Mouse (Mus musculus) MEL (cell line): ENCODE data around the gene Npm1. TPM values are rescaled to one million over a fixed set of nuclear protein-coding genes. Genes with fewer than 3 reads are reported as not detected.

Source experiments
- DNase-seq: peaks from one replicate; pipeline ENCODE4 v3.0.0; 2011; ENCODE audit warnings: low read depth, low spot score
- H3K27ac ChIP-seq: 2 replicates; pipeline ENCODE4 v1.5.1; 2012; ENCODE audit warnings: low read depth, mild to moderate bottlenecking, control low read depth, low read length, moderate library complexity; ENCODE audit not compliant: control insufficient read depth
- H3K27me3 ChIP-seq, 2 experiments: fragments of 150-350 bp in 1 of 2; sonication (generic) in 1 of 2; 2 replicates each; pipeline ENCODE4 v1.6.1; 2012; ENCODE audit warnings: low read length in 2 of 2, mild to moderate bottlenecking in 2 of 2, improper control_type of control experiment in 1 of 2, moderate library complexity in 1 of 2; ENCODE audit not compliant: insufficient read depth in 2 of 2, control insufficient read depth in 1 of 2
- H3K36me3 ChIP-seq, 2 experiments: 2 replicates each; pipeline ENCODE4 v1.6.1; 2012 to 2014; ENCODE audit warnings: low read length in 2 of 2, improper control_type of control experiment in 1 of 2, inconsistent platforms in 1 of 2, mild to moderate bottlenecking in 1 of 2; ENCODE audit not compliant: insufficient read depth in 2 of 2, control insufficient read depth in 1 of 2
- H3K4me1 ChIP-seq, 2 experiments: fragments of 150-350 bp in 1 of 2; sonication (generic) in 1 of 2; 2 replicates each; pipeline ENCODE4 v1.6.1; 2012; ENCODE audit warnings: low read length in 2 of 2, improper control_type of control experiment in 1 of 2, mild to moderate bottlenecking in 1 of 2; ENCODE audit not compliant: insufficient read depth in 2 of 2, control insufficient read depth in 1 of 2
- H3K4me3 ChIP-seq, 2 experiments: fragments of 150-350 bp in 1 of 2; sonication (generic) in 1 of 2; 2 replicates each; pipeline ENCODE4 v1.5.1; 2012; ENCODE audit warnings: low read depth in 2 of 2, low read length in 2 of 2, mild to moderate bottlenecking in 2 of 2, moderate library complexity in 2 of 2, control low read depth in 1 of 2, improper control_type of control experiment in 1 of 2; ENCODE audit not compliant: control insufficient read depth in 1 of 2, insufficient read depth in 1 of 2
- H3K79me2 ChIP-seq: 2 replicates; pipeline ENCODE4 v1.6.1; 2012; ENCODE audit warnings: mild to moderate bottlenecking, low read length, moderate library complexity; ENCODE audit not compliant: control insufficient read depth, poor library complexity, insufficient read depth
- H3K9ac ChIP-seq: 2 replicates; pipeline ENCODE4 v1.6.1; 2012; ENCODE audit warnings: low read depth, mild to moderate bottlenecking, control low read depth, low read length, moderate library complexity; ENCODE audit not compliant: control insufficient read depth, poor library complexity, severe bottlenecking
- H3K9me3 ChIP-seq: fragments of 150-350 bp; sonication (generic); replicated peaks from 2 replicates; pipeline ENCODE4 v1.6.1; 2012; ENCODE audit warnings: mild to moderate bottlenecking, low read length, improper control_type of control experiment, moderate library complexity; ENCODE audit not compliant: insufficient read depth
- MAFK ChIP-seq: IDR thresholded peaks from 2 replicates; pipeline ENCODE4 v1.6.1; 2011; ENCODE audit warnings: low read depth, mild to moderate bottlenecking, low read length, improper control_type of control experiment, borderline replicate concordance
- SIN3A ChIP-seq: IDR thresholded peaks from 2 replicates; pipeline ENCODE4 v1.6.1; 2012; ENCODE audit warnings: low read length, improper control_type of control experiment, inconsistent platforms
- USF1 ChIP-seq: IDR thresholded peaks from 2 replicates; pipeline ENCODE4 v1.6.1; 2014; ENCODE audit warnings: low read depth, mild to moderate bottlenecking, inconsistent platforms, low read length, improper control_type of control experiment, moderate library complexity
- ZKSCAN1 ChIP-seq: IDR thresholded peaks from 2 replicates; pipeline ENCODE4 v1.6.1; 2012; ENCODE audit warnings: low read depth, mild to moderate bottlenecking, inconsistent platforms, low read length, improper control_type of control experiment, moderate library complexity
- polyA plus RNA-seq, 2 experiments: library from polyadenylated mRNA; stranded (reverse) in 1 of 2; unstranded in 1 of 2; fragments of >175 nt in 1 of 2; fragments of >200 nt in 1 of 2; gene quantifications; 2 replicates each; pipeline versions ENCODE4 v1.2.1 to v1.2.4; 2012; ENCODE audit warnings: low replicate concordance in 2 of 2, low read depth in 1 of 2; ENCODE audit not compliant: insufficient read length in 2 of 2, insufficient read depth in 1 of 2, missing spikeins in 1 of 2
- total RNA-seq: library from RNA; depleted of rRNA; stranded (reverse); fragments of 300-350 nt; gene quantifications from 2 replicates; pipeline ENCODE4 v1.2.3, GENCODE M21; 2012; rRNA removed

Npm1 gene
- total and polyA plus RNA-seq, 3 experiments: 839 to 4,033 (median 3,244) TPM

DNA sequence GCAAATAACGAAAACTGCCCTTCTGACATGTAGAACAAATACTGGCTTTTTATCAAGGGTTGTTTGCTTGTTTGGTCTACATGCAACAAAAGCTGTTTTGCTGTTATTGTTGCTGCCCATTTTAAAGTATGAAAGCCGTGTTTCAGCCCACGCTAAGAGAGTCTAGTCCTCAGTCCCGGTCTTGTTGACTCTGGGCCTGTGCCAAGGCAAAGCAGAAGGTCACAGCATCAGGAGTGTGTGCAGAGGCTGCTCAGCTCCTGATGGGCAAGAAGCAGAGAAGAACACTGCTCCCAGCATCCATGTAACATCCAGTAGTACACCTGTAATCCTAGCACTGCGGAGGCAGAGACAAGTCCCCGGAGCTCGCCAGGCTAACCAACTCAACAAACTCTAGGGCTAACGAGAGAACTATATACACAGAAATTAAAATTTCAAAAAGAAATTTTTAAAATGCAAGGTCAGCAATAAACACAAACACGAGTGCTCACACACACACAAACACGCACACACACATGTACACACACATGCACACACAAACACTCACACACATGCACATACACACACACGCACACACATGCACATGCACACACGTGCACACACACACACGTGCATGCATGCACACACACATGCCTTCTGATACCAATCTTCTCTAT lies 59.6 kb downstream of the Npm1 start:
- no peaks in the 10 kb centered on the region for H3K79me2 ChIP-seq
- no peak for DNase-seq

More for the DNA sequence above, 59.6 kb downstream of the Npm1 start:
- Histone ChIP-seq H3K9me3 (no peaks in the 10 kb centered on the region), H3K4me3 (no peak overlapping the region), H3K27me3 (no peaks in the 10 kb centered on the region), H3K36me3 (no peaks in the 10 kb centered on the region), H3K4me1 (no peaks in the 10 kb centered on the region), H3K9ac (no peak overlapping the region), H3K27ac (no peak overlapping the region)
- TF ChIP-seq ZKSCAN1 (no peak), MAFK (peak; percentile 70; the same call in 1 of the 2 replicates), SIN3A (no peak), USF1 (no peak)

Other genes starting within 250 kb of the Npm1 start
- 0.15 and 0.16 TPM in 2 replicates for gene Fgf18, start 15.8 kb downstream of the Npm1 start, total RNA-seq
- under 1 TPM in 1 of 2 experiments, not detected in 1; 0.40 TPM for gene Fgf18, start 15.8 kb downstream of the Npm1 start, polyA plus RNA-seq
- not detected in 2 replicates for gene Tlx3, start 40.4 kb upstream of the Npm1 start, total RNA-seq
- not detected for gene Tlx3, start 40.4 kb upstream of the Npm1 start, polyA plus RNA-seq
- gene Gm12117, start 113.5 kb upstream of the Npm1 start, total RNA-seq: not detected in 2 replicates
- gene Gm12117, start 113.5 kb upstream of the Npm1 start, polyA plus RNA-seq: under 1 TPM in 1 of 2 experiments, not detected in 1; 0.40 TPM